12 mouse cellular contexts compared by ENCODE assay signal in the genomic region with DNA sequence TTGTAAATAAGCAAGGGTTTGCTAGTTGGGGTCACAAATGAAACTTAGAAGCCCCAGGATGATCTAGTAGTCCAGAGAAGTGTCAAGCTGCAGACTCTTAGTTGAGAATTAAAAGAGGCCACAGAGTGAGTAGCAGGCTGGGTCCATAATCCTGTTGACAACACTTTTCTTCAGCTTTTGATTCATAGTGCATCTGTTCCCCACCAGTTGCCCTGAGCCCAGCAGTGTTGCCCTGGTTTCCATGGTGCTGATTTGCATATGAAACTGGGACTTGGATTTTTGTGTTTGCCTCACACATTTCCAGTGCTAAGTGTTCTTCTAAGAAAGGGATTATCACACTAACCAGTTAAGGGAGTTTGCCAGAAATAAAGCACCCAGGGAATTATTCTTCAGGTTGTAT.
DNase-seq lines count a peak whose midpoint lies in the region; ATAC-seq and TF ChIP-seq lines count a peak whose summit lies in the region.
"Had no signal": no experiment of that assay in that cellular context is flagged by ENCODE, and none has a peak within 500 bp of the region (broad histone marks: within the 10 kb centered on the region; RNA-seq: fewer than 3 reads in every experiment).

No protein-coding gene starts in this region.

- peaks cover 23% of the 10 kb centered on the region for H3K4me1 ChIP-seq in hindbrain, embryonic 10.5 days (replicated peaks)
- peaks cover 49% of the 10 kb centered on the region for H3K4me1 ChIP-seq in midbrain, embryonic 10.5 days
- H3K4me1 ChIP-seq in intestine, postnatal 0 days (replicated peaks; ENCODE audit: control insufficient read depth, insufficient read depth, low read length) = no peaks in the 10 kb centered on the region
- H3K4me1 ChIP-seq: heart, embryonic 12.5 days had no signal

- no peak for ATAC-seq in intestine, postnatal 0 days

- no peaks in the 10 kb centered on the region for H3K9me3 ChIP-seq in hindbrain, embryonic 10.5 days
- H3K9me3 ChIP-seq in midbrain, embryonic 10.5 days (replicated peaks) = no peaks in the 10 kb centered on the region
- H3K9me3 ChIP-seq in intestine, postnatal 0 days (ENCODE audit: control insufficient read depth) = no peaks in the 10 kb centered on the region
- H3K9me3 ChIP-seq: heart, embryonic 12.5 days had no signal

- H3K9ac ChIP-seq in intestine, postnatal 0 days (ENCODE audit: low read depth, low read length) = no peak overlapping the region
- H3K9ac ChIP-seq: heart, embryonic 12.5 days had no signal

- peak; percentile 77 for DNase-seq in right cerebral cortex, adult 18-20 months
- DNase-seq in right cerebral cortex, postnatal 25 days = no peak
- DNase-seq in hindbrain, embryonic 10.5 days (ENCODE audit: low spot score) = peak; percentile 33
- DNase-seq in midbrain, embryonic 10.5 days (ENCODE audit: low spot score) = peak; percentile 59
- peak; percentile 74 for DNase-seq in telencephalon, adult 2 months (ENCODE audit: low read depth, low spot score)
- DNase-seq in adrenal gland, adult (ENCODE audit: inconsistent age in 2 of 2, low spot score in 1 of 2) = no peak
- no peak for DNase-seq in testis, postnatal 10 days (ENCODE audit: low spot score)
- DNase-seq: kidney, postnatal 4 days; thymus, adult 2 months had no signal

- no peaks in the 10 kb centered on the region for H3K27me3 ChIP-seq in hindbrain, embryonic 10.5 days (ENCODE audit: insufficient read depth, poor library complexity, severe bottlenecking)
- H3K27me3 ChIP-seq in midbrain, embryonic 10.5 days (ENCODE audit: low read depth, poor library complexity, severe bottlenecking) = peaks cover 50% of the 10 kb centered on the region
- H3K27me3 ChIP-seq in intestine, postnatal 0 days (replicated peaks; ENCODE audit: control insufficient read depth, insufficient read depth, low read length) = no peaks in the 10 kb centered on the region
- H3K27me3 ChIP-seq: CH12.LX; heart, embryonic 12.5 days had no signal

- no peak overlapping the region for H3K4me2 ChIP-seq in intestine, postnatal 0 days (replicated peaks; ENCODE audit: low read depth)
- H3K4me2 ChIP-seq: heart, embryonic 12.5 days had no signal

- TF ChIP-seq CTCF in intestine, postnatal 0 days (IDR thresholded peaks at IDR 0.05; ENCODE audit: low read depth) = no peak

- H3K36me3 ChIP-seq in hindbrain, embryonic 10.5 days = no peaks in the 10 kb centered on the region
- H3K36me3 ChIP-seq in midbrain, embryonic 10.5 days = no peaks in the 10 kb centered on the region
- no peaks in the 10 kb centered on the region for H3K36me3 ChIP-seq in intestine, postnatal 0 days (ENCODE audit: control insufficient read depth, insufficient read depth)
- H3K36me3 ChIP-seq: heart, embryonic 12.5 days had no signal

- no peak overlapping the region for H3K4me3 ChIP-seq in hindbrain, embryonic 10.5 days
- H3K4me3 ChIP-seq in midbrain, embryonic 10.5 days = no peak overlapping the region
- no peak overlapping the region for H3K4me3 ChIP-seq in intestine, postnatal 0 days (ENCODE audit: low read depth, low read length)
- H3K4me3 ChIP-seq: heart, embryonic 12.5 days had no signal

- H3K27ac ChIP-seq in hindbrain, embryonic 10.5 days = peak overlapping the region; percentile 73
- peak overlapping the region; percentile 57 for H3K27ac ChIP-seq in midbrain, embryonic 10.5 days (replicated peaks)
- H3K27ac ChIP-seq in intestine, postnatal 0 days (ENCODE audit: low read depth, low read length) = no peak overlapping the region

Comparison
In these comparisons a context has a peak if more than half of its experiments do, and no peak if none do; other contexts are left out.
1. DNase-seq: peak in right cerebral cortex, adult 18-20 months (single experiment), hindbrain, embryonic 10.5 days (single experiment), midbrain, embryonic 10.5 days (single experiment) and telencephalon, adult 2 months (single experiment); none in right cerebral cortex, postnatal 25 days (single experiment), adrenal gland, adult (0 of 2) and testis, postnatal 10 days (single experiment).